Mouse (Mus musculus): Measurements from ENCODE around the gene Wsb2.
"Not testable (repeated sequence)": the region's sequence is repeated elsewhere in the genome, so short reads cannot be mapped to it uniquely, and the experiment has no call there.

Wsb2 gene

DNA sequence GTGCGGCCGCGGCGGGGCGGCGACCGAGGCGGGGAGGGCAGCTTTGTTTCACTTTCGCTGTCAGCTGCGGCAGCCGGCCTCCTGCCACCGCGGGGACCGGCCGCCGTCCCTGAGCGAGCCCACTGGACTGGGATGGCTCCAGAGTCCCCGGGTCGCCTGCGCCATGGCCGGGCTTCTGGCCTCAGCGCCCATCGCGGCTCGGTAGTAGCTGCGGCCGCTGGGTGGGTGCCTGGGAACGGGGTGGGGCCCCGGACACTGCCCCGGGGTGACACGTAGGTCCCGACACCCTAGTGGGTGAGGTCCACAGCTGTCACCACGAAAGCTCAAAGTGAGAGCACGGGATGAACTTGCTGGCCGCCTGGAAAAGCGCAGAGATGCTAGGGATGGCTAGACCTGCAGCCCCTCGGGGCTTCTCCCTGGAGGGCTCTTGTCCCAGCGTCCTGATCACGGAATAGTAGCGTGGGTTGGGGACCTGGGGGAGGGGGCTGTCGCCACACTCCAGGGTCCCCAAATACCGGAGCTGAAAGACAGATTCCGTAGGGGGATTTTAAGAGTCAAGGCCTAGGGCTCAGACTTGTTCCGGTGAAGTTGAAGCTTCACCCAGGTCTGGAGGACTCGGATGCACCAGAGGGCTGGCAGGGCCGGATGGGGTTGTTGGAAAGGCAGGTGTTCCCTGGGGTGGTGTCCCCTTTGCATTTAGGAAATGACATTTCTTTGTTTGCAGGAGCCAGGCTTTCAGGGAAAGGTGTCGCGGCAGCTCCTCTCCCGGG lies 559 bp downstream of the Wsb2 start:
- DNase-seq, result peak in 1 of 2 experiments; percentile 45

DNA sequence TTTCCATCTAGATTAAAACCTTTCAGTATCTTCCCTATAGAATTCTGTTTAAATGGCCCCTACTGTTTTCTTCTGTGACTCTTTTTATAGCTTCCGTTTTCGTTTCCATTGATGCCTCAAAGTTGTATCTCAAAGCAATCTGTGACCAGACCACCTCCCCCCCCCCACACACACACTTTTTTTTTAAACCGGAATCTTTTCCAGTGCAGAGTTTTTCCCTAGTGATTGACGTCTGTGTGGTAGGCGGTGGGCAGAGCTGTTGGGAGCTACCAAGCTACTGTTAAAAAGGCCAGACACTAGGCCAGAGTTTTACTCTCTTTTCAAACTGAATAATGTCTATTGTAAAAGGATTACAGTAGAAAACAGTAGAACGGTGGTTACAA lies 1.1 kb downstream of the Wsb2 start:
- DNase-seq, result no peak

GRCm38 (mm10) chr5:117358725-117359124 lies 1.6 kb downstream of the Wsb2 start:
- peak; percentile 82 to 93 for DNase-seq

DNA sequence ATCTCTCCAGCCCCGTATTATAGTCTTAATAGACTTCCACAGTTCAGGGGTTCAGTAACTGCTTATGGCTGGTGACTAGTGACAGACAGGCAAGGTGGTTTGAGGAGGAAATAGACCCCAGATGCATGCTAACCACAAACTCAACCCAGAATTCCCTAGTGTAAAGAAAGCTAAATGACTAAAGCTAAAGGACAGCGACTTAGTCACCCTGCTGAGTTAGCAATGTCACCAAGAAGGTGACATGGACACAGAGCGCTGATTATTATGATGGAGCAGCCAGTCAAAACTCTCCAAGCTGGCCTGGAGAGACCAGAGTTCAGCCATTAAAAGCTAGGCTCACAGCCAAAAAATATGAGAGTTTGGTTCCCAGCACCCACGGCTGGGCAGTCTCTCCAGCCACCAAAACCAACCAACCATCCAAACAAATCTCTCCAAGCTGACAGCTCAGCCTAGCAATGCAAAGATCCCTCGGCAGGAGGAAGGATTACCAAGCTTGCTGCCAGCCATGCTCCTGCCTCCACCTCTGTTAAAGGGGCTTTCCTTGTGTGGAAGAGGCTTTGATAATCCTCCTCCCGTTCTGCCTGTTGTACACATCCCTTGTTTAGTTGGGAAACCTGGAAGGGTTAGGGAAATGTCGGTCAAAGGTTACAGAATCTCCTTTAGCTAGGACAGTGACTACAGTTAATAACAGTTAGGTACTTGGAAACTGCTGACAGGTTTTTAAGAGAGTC lies 2.6 kb downstream of the Wsb2 start:
- peak; percentile 66 to 72 for DNase-seq

GRCm38 (mm10) chr5:117360228-117360515 lies 3.1 kb downstream of the Wsb2 start:
- DNase-seq, result peak; percentile 69 to 80

DNA sequence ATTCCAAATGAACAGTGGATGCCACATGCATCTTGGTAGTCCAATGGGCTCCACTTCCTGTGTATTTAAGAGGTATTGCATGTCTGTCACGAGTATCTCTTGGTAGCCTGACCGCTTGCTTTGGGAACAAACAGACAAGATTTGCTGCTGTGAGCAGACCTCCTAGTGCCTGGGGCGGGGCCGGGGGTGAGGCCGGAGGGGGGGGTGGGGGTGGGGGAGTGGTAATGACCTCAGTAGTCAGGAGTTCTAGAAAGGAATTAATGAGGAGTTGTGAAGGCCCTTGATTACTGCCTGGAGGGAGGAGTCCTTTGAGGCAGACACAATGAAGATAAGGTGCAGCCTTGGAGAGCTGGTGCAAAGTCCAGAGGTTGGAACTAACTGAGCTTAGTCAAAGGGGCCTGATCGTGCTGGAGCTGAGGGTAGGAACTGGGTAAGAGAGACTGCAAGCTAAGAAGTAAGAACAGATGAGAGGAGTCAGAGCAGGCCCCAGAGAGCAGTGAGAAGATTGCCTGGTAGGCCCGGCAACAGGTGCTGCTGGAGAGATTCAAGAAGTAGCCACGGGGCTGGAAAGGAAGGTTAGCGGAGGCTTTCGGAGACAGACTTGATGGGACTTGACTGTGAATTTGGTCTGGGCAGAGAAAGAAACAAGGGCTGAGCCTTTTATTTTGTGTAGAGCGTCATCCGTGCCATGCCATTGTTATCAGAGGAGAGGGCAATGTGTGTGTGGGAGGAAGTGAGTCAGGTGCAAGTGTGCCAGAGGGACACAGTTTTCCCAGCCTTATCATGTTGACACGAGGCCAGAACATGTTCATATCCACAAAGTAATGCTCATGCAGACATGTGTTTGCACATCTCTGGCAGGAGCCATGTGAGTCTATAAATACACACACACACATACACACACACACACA lies 3.8 kb downstream of the Wsb2 start:
- DNase-seq, result peak; percentile 71 to 85

GRCm38 (mm10) chr5:117361590-117361989 lies 4.5 kb downstream of the Wsb2 start:
- DNase-seq, result no peak

DNA sequence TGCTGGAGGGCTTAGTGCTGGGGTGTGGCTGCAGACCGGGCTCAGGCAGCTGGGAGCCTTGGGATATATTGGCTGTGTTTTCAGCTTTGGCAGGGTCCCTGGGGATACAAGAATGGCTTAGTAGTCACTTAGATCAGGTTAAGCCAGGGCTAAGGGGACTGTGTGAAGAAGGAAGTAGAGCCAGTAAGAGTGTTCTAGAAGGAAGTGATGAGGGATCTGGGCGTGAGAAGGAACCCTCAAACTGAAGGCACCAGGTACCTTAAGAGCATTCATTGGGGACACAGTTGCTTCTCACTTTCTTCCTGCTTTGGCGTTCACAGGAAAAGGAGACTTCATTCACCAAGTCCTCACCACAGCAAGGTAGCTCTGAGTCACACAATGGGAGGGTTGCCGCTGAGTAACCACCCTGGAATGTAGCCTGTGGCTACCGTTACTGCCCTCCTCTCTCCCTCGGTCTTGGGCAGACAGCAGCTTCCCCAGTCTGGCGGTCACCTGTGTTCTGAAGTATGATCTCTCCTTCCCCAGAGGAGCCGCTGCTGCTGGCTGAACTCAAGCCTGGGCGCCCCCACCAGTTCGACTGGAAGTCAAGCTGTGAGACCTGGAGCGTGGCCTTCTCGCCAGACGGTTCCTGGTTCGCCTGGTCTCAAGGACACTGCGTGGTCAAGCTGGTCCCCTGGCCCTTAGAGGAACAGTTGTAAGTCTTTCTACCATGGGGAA lies 6.1 kb downstream of the Wsb2 start:
- DNase-seq, result peak; percentile 62 to 66

- DNase-seq, result no peak
Measured at GRCm38 (mm10) chr5:117364821-117365220, 7.7 kb downstream of the Wsb2 start.

GRCm38 (mm10) chr5:117365904-117366561 lies 8.9 kb downstream of the Wsb2 start:
- DNase-seq, result peak; percentile 58 to 72

- DNase-seq, result peak in 1 of 2 experiments; percentile 53
Measured at GRCm38 (mm10) chr5:117367206-117367605, 10.1 kb downstream of the Wsb2 start.

DNA sequence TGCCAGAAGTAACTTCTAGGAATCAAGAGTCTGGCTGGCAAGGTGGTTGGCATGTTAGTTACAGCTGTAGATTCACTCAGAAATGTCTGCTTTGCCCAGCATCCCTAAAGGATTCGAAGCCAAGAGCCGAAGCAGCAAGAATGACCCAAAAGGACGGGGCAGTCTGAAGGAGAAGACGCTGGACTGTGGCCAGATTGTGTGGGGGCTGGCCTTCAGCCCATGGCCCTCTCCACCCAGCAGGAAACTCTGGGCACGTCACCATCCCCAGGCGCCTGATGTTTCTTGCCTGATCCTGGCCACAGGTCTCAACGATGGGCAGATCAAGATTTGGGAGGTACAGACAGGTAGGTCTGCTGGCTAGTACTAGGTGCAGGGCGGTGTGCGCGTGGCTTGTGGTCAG lies 13.5 kb downstream of the Wsb2 start:
- peak; percentile 70 to 83 for DNase-seq

DNA sequence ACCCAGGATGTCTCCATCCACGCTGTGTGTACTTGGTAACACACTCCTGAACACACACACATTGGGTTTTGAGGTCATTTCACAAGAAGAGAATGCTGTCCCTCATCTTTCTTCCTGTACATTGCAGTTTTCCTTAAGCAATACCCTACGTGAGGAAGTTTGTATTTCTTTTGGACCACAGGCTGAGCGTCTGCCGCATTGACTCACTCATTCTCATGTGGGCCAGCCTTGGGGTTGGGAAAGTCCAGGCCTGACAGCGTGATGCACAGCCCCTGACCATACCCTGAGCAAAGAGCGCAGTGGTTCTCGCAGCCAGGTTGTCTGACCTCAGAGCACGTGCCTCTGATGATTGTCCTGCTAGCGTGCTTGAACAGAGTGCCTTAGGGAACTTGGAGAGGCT lies 16.3 kb downstream of the Wsb2 start:
- no peak for DNase-seq

DNA sequence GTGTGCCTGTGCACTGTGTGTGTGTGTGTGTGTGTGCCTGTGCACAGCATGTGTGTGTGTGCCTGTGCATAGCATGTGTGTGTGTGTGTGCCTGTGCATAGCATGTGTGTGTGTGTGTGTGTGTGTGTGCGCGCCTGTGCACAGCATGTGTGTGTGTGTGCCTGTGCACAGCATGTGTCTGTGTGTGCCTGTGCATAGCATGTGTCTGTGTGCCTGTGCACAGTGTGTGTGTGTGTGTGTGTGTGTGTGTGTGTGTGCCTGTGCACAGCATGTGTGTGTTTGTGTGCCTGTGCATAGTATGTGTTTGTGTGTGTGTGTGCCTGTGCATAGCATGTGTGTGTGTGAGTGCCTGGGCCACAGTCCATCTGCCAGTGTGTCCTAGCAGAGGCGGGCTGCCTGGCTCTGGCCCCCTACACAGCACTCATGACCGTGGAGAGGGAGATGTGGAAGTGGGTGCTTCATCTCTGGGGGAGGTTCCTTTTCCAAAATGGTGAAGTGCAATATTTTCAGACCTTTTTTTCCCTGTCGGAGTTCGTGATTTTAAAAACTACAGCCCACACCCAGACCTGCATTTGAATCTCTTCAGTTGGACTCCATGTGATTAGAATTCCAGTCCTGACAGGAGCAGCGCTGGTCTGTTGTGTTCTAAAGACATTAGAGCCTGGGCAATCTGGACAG lies 17.4 kb downstream of the Wsb2 start:
- DNase-seq, result no peak

GRCm38 (mm10) chr5:117376331-117376761 lies 19.2 kb downstream of the Wsb2 start:
- DNase-seq, result no peak

DNA sequence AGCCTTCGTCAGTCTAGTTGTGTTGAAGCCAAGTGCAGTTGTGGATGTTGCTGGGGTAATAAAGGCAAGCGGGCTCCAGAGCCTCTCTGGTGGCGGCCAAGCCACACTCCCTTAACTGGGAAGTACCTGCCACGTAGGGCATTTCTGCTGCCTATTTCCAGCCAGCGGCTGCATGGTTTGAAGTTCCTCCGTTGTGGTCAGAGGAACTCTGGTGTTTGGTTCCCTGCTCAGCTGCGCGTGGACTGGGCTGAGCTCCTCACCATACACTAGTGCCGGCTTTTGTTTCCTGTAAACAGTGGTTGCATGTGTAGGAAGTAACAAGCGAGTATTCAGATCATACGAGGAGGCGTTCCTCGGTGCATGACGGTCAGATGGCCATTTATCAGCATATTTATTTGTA lies 20.6 kb downstream of the Wsb2 start:
- not testable (repeated sequence) for DNase-seq

- no peak for DNase-seq
Measured at GRCm38 (mm10) chr5:117380199-117380598, 23.1 kb downstream of the Wsb2 start.

DNA sequence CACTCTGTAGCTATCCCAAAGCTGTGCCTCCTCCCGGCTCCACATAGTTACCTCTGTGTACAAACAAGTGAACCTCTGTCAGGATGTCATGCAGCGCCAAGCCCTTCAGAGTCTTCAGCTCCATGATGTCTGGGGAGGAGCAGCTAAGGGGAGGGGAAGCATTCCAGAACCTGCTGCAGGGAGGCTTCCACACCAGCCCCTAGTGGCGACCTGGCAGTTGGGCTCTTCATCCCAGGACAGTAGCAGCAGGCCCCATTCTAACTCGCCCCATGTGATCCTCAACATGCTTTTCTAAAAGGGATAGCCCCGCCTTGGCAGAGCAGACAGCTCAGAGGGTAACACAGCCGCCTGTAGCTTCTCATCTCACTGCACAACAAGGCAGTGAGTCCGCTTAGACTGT lies 24.7 kb downstream of the Wsb2 start:
- no peak for DNase-seq

DNA sequence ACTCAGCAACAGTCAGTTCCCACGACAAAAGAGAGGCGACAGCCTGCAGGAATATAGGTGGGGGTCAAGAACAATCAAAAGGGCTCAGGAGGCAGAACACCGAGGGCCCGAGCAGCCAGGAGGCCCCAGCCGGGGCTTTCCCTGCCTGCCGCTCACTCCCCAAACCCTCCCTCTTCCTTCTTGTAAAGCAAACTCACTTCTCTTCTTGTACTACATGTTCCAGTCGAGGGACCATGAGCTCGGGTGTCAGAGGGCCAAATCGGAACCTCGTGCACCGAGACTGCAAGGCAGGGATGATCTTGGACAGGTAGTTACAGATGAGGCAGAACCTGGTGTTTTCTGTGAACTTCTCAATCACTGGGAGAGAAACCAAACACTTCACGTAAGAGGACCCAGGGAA lies 26.1 kb downstream of the Wsb2 start:
- no peak for DNase-seq

GRCm38 (mm10) chr5:117388296-117388751 lies 31.2 kb downstream of the Wsb2 start:
- DNase-seq, result peak in 1 of 2 experiments; percentile 73

GRCm38 (mm10) chr5:117388877-117389276 lies 31.8 kb downstream of the Wsb2 start, which contains the start of gene Rfc5:
Gene Rfc5, minus strand, starts transcription at chr5:117389047.
- DNase-seq, result peak; percentile 97 to 98
